Mouse (Mus musculus) C2C12 (cell line): ENCODE measurements around the gene Doc2g.

Experiments
- CTCF ChIP-seq: IDR thresholded peaks from one replicate; pipeline ENCODE4 v1.5.1; 2011; ENCODE audit not compliant: control insufficient read depth, insufficient read depth, insufficient read length
- FOSL1 ChIP-seq: IDR thresholded peaks from one replicate; pipeline ENCODE4 v1.8.0; 2011; ENCODE audit warnings: mild to moderate bottlenecking, low read length; ENCODE audit not compliant: poor library complexity, insufficient read depth, severe bottlenecking
- MAX ChIP-seq: IDR thresholded peaks from one replicate; pipeline ENCODE4 v1.6.1; 2011; ENCODE audit warnings: mild to moderate bottlenecking, control low read depth
- MYOD1 ChIP-seq: IDR thresholded peaks from one replicate; pipeline ENCODE4 v1.6.1; 2011; ENCODE audit warnings: low read depth; ENCODE audit not compliant: control insufficient read depth, insufficient read length
- MYOG ChIP-seq: IDR thresholded peaks from one replicate; pipeline ENCODE4 v1.6.1; 2011; ENCODE audit not compliant: control insufficient read depth, insufficient read length; ENCODE audit errors: extremely low read depth
- USF1 ChIP-seq: IDR thresholded peaks from one replicate; pipeline ENCODE4 v1.6.1; 2011; ENCODE audit warnings: low read depth, mild to moderate bottlenecking, control low read depth, moderate library complexity

- TF ChIP-seq CTCF (no peak), USF1 (no peak), MYOD1 (no peak), MAX (no peak), MYOG (no peak), FOSL1 (no peak)
Measured at GRCm38 (mm10) chr19:4036327-4037045, 33.4 kb downstream of the Doc2g start.
